Mouse (Mus musculus): ENCODE measurements around the gene Homer2. TPM values are rescaled to one million over a fixed set of nuclear protein-coding genes. Genes with fewer than 3 reads are reported as not detected.
A peak's percentile ranks its signal among the peaks of the same experiment; 100 is the strongest.

Homer2 gene
- polyA plus RNA-seq, 1 experiment from 2014 or later: 16.0 TPM

GRCm38 (mm10) chr7:81560101-81561049 is 147.0 kb downstream of the Homer2 start:
- 70% methylated on average over 8 of the region's 8 CpGs for WGBS
- DNase-seq (ENCODE audit: low spot score): no peak

GRCm38 (mm10) chr7:81559231-81559980 is 147.9 kb downstream of the Homer2 start:
- WGBS: 79% methylated on average over 14 of the region's 14 CpGs
- no peak for ATAC-seq (replicated peaks; ENCODE audit: low FRiP score)

More at GRCm38 (mm10) chr7:81560101-81561049, 147.0 kb downstream of the Homer2 start:
- H3K4me1 ChIP-seq (replicated peaks; ENCODE audit: control insufficient read depth, insufficient read depth, low read length): no peaks in the 10 kb centered on the region
- no peak overlapping the region for H3K4me3 ChIP-seq (ENCODE audit: low read depth, low read length)
- H3K27ac ChIP-seq (ENCODE audit: low read depth, low read length): no peak overlapping the region
- no peak overlapping the region for H3K9ac ChIP-seq (ENCODE audit: low read depth, low read length)
- no peak overlapping the region for H3K4me2 ChIP-seq
- H3K27me3 ChIP-seq (replicated peaks; ENCODE audit: control insufficient read depth, insufficient read depth, low read length): no peaks in the 10 kb centered on the region
- H3K9me3 ChIP-seq (ENCODE audit: control insufficient read depth, low read length): no peaks in the 10 kb centered on the region
- H3K36me3 ChIP-seq (ENCODE audit: control insufficient read depth, insufficient read depth, low read length): no peaks in the 10 kb centered on the region
- ATAC-seq (replicated peaks; ENCODE audit: low FRiP score): no peak

GRCm38 (mm10) chr7:81557985-81558360 is 149.4 kb downstream of the Homer2 start:
- no peak overlapping the region for H3K4me3 ChIP-seq (ENCODE audit: low read depth, low read length)
- H3K36me3 ChIP-seq (ENCODE audit: control insufficient read depth, insufficient read depth, low read length): no peaks in the 10 kb centered on the region
- H3K9me3 ChIP-seq (ENCODE audit: control insufficient read depth, low read length): no peaks in the 10 kb centered on the region
- DNase-seq (ENCODE audit: low spot score) (no peak), ATAC-seq (replicated peaks; ENCODE audit: low FRiP score) (no peak)
- no peak overlapping the region for H3K9ac ChIP-seq (ENCODE audit: low read depth, low read length)
- WGBS: 60% methylated on average over 4 of the region's 4 CpGs
- H3K4me2 ChIP-seq: no peak overlapping the region
- no peak overlapping the region for H3K27ac ChIP-seq (ENCODE audit: low read depth, low read length)
- no peaks in the 10 kb centered on the region for H3K27me3 ChIP-seq (replicated peaks; ENCODE audit: control insufficient read depth, insufficient read depth, low read length)
- no peaks in the 10 kb centered on the region for H3K4me1 ChIP-seq (replicated peaks; ENCODE audit: control insufficient read depth, insufficient read depth, low read length)

More at GRCm38 (mm10) chr7:81559231-81559980, 147.9 kb downstream of the Homer2 start:
- Histone ChIP-seq H3K9ac (ENCODE audit: low read depth, low read length) (no peak overlapping the region), H3K4me1 (replicated peaks; ENCODE audit: control insufficient read depth, insufficient read depth, low read length) (no peaks in the 10 kb centered on the region), H3K36me3 (ENCODE audit: control insufficient read depth, insufficient read depth, low read length) (no peaks in the 10 kb centered on the region), H3K9me3 (ENCODE audit: control insufficient read depth, low read length) (no peaks in the 10 kb centered on the region), H3K27ac (ENCODE audit: low read depth, low read length) (no peak overlapping the region), H3K4me2 (no peak overlapping the region), H3K4me3 (ENCODE audit: low read depth, low read length) (no peak overlapping the region), H3K27me3 (replicated peaks; ENCODE audit: control insufficient read depth, insufficient read depth, low read length) (no peaks in the 10 kb centered on the region)
- DNase-seq (ENCODE audit: low spot score): no peak

GRCm38 (mm10) chr7:81557252-81557984 is 149.9 kb downstream of the Homer2 start:
- Histone ChIP-seq H3K9ac (ENCODE audit: low read depth, low read length) (no peak overlapping the region), H3K4me2 (no peak overlapping the region), H3K27ac (ENCODE audit: low read depth, low read length) (no peak overlapping the region), H3K4me3 (ENCODE audit: low read depth, low read length) (no peak overlapping the region), H3K36me3 (ENCODE audit: control insufficient read depth, insufficient read depth, low read length) (no peaks in the 10 kb centered on the region), H3K9me3 (ENCODE audit: control insufficient read depth, low read length) (no peaks in the 10 kb centered on the region), H3K4me1 (replicated peaks; ENCODE audit: control insufficient read depth, insufficient read depth, low read length) (no peaks in the 10 kb centered on the region), H3K27me3 (replicated peaks; ENCODE audit: control insufficient read depth, insufficient read depth, low read length) (no peaks in the 10 kb centered on the region)
- 73% methylated on average over 7 of the region's 7 CpGs for WGBS
- ATAC-seq (replicated peaks; ENCODE audit: low FRiP score) (no peak), DNase-seq (ENCODE audit: low spot score) (no peak)

- Histone ChIP-seq H3K9ac (ENCODE audit: low read depth, low read length) (no peak overlapping the region), H3K27me3 (replicated peaks; ENCODE audit: control insufficient read depth, insufficient read depth, low read length) (no peaks in the 10 kb centered on the region), H3K4me3 (ENCODE audit: low read depth, low read length) (no peak overlapping the region), H3K36me3 (ENCODE audit: control insufficient read depth, insufficient read depth, low read length) (no peaks in the 10 kb centered on the region), H3K4me1 (replicated peaks; ENCODE audit: control insufficient read depth, insufficient read depth, low read length) (no peaks in the 10 kb centered on the region), H3K9me3 (ENCODE audit: control insufficient read depth, low read length) (no peaks in the 10 kb centered on the region), H3K4me2 (no peak overlapping the region), H3K27ac (ENCODE audit: low read depth, low read length) (no peak overlapping the region)
- ATAC-seq (replicated peaks; ENCODE audit: low FRiP score): no peak
- WGBS: 87% methylated on average over 4 of the region's 4 CpGs
- no peak for DNase-seq (ENCODE audit: low spot score)
Measured at GRCm38 (mm10) chr7:81556839-81557238, 150.5 kb downstream of the Homer2 start.

- no peak for ATAC-seq (replicated peaks; ENCODE audit: low FRiP score)
- Histone ChIP-seq H3K36me3 (ENCODE audit: control insufficient read depth, insufficient read depth, low read length) (no peaks in the 10 kb centered on the region), H3K9ac (ENCODE audit: low read depth, low read length) (no peak overlapping the region), H3K4me3 (ENCODE audit: low read depth, low read length) (no peak overlapping the region), H3K27me3 (replicated peaks; ENCODE audit: control insufficient read depth, insufficient read depth, low read length) (no peaks in the 10 kb centered on the region), H3K4me1 (replicated peaks; ENCODE audit: control insufficient read depth, insufficient read depth, low read length) (no peaks in the 10 kb centered on the region), H3K9me3 (ENCODE audit: control insufficient read depth, low read length) (no peaks in the 10 kb centered on the region), H3K4me2 (no peak overlapping the region), H3K27ac (ENCODE audit: low read depth, low read length) (no peak overlapping the region)
- DNase-seq (ENCODE audit: low spot score): peak; percentile 39
- 66% methylated on average over 2 of the region's 2 CpGs for WGBS
Measured at GRCm38 (mm10) chr7:81554369-81554768, 153.0 kb downstream of the Homer2 start.

GRCm38 (mm10) chr7:81553589-81553988 is 153.7 kb downstream of the Homer2 start:
- Histone ChIP-seq H3K4me2 (no peak overlapping the region), H3K9ac (ENCODE audit: low read depth, low read length) (no peak overlapping the region), H3K36me3 (ENCODE audit: control insufficient read depth, insufficient read depth, low read length) (no peaks in the 10 kb centered on the region), H3K9me3 (ENCODE audit: control insufficient read depth, low read length) (no peaks in the 10 kb centered on the region), H3K27ac (ENCODE audit: low read depth, low read length) (no peak overlapping the region), H3K4me1 (replicated peaks; ENCODE audit: control insufficient read depth, insufficient read depth, low read length) (no peaks in the 10 kb centered on the region), H3K4me3 (ENCODE audit: low read depth, low read length) (no peak overlapping the region), H3K27me3 (replicated peaks; ENCODE audit: control insufficient read depth, insufficient read depth, low read length) (no peaks in the 10 kb centered on the region)
- no peak for DNase-seq (ENCODE audit: low spot score)
- no peak for ATAC-seq (replicated peaks; ENCODE audit: low FRiP score)
- 58% methylated on average over 4 of the region's 4 CpGs for WGBS

Data from liver, embryonic 11.5 days (tissue).